Mouse (Mus musculus): Measurements from ENCODE around the gene Srsf12. TPM values are rescaled to one million over a fixed set of nuclear protein-coding genes. Genes with fewer than 3 reads are reported as not detected.

Srsf12 gene
- 0.06 and 0.19 TPM in 2 replicates for polyA plus RNA-seq (2012; rRNA removed)

DNA sequence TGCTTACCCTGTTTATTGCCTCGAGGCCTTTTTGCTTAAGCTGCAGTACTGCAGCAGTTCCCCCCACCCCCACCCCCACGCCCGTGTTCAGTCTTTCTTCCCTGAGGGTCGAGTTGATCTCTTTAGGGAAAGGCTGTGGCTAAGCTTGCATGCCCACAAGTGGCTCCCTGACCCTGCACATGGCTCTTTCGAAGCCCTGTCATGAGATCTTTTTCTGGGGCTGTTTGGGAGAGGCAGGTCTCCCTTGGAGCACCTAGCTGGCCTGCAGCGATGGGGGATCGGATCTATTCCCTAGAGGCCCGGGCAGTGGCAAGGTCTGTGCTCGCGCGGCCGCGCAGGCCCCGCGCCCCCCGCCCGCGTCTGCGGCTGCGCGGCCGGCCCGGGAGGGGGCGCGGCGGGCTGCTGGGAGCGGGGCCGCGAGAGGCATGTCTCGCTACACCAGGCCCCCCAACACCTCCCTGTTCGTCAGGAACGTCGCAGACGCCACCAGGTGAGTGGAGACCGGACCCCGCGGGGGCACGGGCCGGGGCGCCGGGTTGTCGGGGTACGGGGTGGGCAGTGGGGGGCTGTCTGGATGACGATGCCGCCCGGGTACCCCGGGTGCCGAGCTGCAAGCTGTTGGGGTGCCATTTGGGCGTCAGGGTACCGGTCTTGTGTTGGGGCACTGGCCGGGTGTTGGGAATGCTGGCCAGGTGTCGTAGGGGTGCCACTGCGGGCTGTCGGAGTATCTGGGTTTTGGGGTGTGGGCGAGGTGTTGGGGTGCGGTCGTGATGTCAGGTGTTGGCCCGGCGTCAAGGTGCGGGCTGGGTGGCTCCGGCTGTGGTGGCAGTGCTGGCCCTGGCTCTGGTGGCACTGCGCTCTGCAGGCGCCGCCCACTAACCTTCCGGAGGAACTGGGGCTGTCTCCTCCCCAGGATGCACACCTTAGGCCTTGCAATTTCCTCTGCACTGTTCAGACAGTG, at the start of gene Srsf12:
Gene Srsf12 (plus strand): TSS at position 111 of the 961 bp plus-strand sequence.
- no peak for TF ChIP-seq CTCF (IDR thresholded peaks at IDR 0.05; ENCODE audit: insufficient read depth, low read length)
- no peak for TF ChIP-seq POLR2A (IDR thresholded peaks at IDR 0.05; ENCODE audit: borderline replicate concordance, extremely low read depth, low read depth, low read length)
- 3% methylated on average over 65 of the region's 65 CpGs for WGBS
- peak; percentile 6 for DNase-seq
- no peaks in the 10 kb centered on the region for H3K4me1 ChIP-seq (ENCODE audit: control insufficient read depth, insufficient read depth, low read length)
- peak within 1 kb of the TSS; percentile 28 for H3K4me3 ChIP-seq (replicated peaks; ENCODE audit: extremely low read depth, low read depth, low read length)

DNA sequence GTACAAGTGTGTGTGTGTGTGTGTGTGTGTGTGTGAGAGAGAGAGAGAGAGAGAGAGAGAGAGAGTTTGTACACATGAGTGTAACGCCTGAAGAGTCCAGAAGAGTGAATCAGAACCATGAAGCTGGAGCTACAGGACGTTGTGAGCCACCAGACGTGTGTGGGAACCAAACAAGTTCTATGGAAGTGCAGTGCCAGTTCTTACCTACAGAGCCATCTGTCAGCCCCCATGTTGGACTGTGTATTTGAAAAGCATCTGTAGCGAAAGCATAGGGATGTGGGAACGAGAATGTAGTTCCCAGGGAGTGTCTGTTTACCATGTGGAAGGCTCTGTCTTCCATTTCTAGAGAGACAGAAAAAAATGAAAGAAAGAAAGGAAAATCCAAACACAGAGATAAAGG, 25.3 kb upstream of the Srsf12 start:
- DNase-seq, result no peak
- no peak for TF ChIP-seq POLR2A (IDR thresholded peaks at IDR 0.05; ENCODE audit: borderline replicate concordance, extremely low read depth, low read depth, low read length)
- no peak for TF ChIP-seq CTCF (IDR thresholded peaks at IDR 0.05; ENCODE audit: insufficient read depth, low read length)
- Histone ChIP-seq H3K4me1 (ENCODE audit: control insufficient read depth, insufficient read depth, low read length) (no peaks in the 10 kb centered on the region; the same call in 1 of the 2 replicates), H3K4me3 (replicated peaks; ENCODE audit: extremely low read depth, low read depth, low read length) (no peak overlapping the region)
- 74% methylated on average over 5 of the region's 5 CpGs for WGBS

- WGBS, result 17% methylated on average over 9 of the region's 9 CpGs
- TF ChIP-seq CTCF (IDR thresholded peaks at IDR 0.05; ENCODE audit: insufficient read depth, low read length) (peak; percentile 17; the same call in 1 of the 2 replicates), POLR2A (IDR thresholded peaks at IDR 0.05; ENCODE audit: borderline replicate concordance, extremely low read depth, low read depth, low read length) (no peak)
These were observed 20.6 kb upstream of the Srsf12 start for GRCm38 (mm10) chr4:33188164-33188563.

DNA sequence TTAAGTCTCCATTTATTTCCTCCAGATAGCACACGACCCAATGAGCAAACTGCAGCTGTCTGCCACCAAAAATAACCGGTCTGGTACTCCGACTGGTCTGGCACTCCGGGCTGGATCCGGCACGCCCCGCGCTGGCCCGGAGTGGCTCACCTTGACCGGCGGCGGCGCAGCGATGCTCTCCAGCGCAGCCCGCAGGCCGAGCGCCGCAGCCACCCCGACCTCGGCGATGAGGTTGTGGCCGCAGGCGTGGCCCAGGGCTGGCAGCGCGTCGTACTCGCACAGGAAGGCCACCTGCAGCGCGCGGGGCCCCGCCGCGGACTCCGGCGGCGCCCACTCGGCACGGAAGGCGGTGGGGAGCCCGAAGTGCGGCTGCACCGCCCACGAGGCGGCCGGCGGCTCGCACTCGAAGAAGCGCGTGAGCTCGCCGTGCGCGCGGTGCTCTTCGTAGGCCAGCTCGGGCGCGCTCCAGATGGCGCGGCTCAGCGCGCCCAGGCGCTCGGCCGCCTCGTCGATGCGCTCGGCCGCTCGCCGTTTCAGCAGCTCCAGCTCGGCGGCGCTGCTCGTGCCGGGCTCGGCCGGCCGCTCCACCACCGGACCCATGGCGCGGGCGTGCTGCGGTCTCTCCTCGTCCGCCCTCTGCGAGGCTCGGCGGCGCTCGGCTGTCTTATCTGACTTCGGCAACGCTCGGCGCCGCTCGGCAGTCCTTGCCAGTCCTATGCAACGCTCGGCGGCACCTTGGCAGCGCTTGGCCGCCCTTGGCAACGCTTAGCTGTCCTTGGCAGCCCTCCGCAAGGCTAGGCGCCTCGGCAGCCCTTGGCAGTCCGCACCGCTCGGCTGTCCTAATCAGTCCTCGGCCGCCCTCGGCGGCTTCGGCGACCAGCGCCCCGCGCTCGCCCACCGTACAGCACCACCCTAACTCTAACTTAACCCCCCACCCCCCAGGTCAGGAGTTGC, 19.7 kb upstream of the Srsf12 start:
- DNase-seq, result peak; percentile 80
- Histone ChIP-seq H3K4me3 (replicated peaks; ENCODE audit: extremely low read depth, low read depth, low read length) (peak overlapping the region; percentile 23), H3K4me1 (ENCODE audit: control insufficient read depth, insufficient read depth, low read length) (no peaks in the 10 kb centered on the region; the same call in 1 of the 2 replicates)
- TF ChIP-seq POLR2A (IDR thresholded peaks at IDR 0.05; ENCODE audit: borderline replicate concordance, extremely low read depth, low read depth, low read length), result no peak
- TF ChIP-seq CTCF (IDR thresholded peaks at IDR 0.05; ENCODE audit: insufficient read depth, low read length), result no peak
- under 1% methylated on average over 122 of the region's 123 CpGs for WGBS

More at GRCm38 (mm10) chr4:33188164-33188563, 20.6 kb upstream of the Srsf12 start:
- Histone ChIP-seq H3K4me3 (replicated peaks; ENCODE audit: extremely low read depth, low read depth, low read length) (no peak overlapping the region), H3K4me1 (ENCODE audit: control insufficient read depth, insufficient read depth, low read length) (no peaks in the 10 kb centered on the region; the same call in 1 of the 2 replicates)
- DNase-seq, result peak; percentile 14

DNA sequence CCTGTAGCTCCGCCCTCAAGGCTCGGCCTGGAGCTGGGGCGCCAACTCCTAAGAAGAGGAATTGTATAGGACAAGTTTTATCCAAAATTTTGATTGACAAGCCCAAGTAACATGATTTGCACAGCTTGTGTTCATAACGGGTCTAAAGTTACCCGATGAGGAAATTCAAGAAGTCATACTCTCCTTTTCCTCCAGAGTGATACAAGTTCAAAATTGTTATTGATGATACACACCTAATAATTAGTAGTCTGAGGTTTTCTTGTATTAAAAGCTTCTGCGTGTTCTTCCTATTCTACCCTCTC, 19.1 kb upstream of the Srsf12 start, which contains the start of gene Pm20d2:
Gene Pm20d2 (minus strand): TSS at position 3 of the 302 bp plus-strand sequence.
- H3K4me3 ChIP-seq (replicated peaks; ENCODE audit: extremely low read depth, low read depth, low read length), result peak within 1 kb of the TSS; percentile 23
- DNase-seq, result no peak
- no peaks in the 10 kb centered on the region; the same call in 1 of the 2 replicates for H3K4me1 ChIP-seq (ENCODE audit: control insufficient read depth, insufficient read depth, low read length)
- no peak for TF ChIP-seq POLR2A (IDR thresholded peaks at IDR 0.05; ENCODE audit: borderline replicate concordance, extremely low read depth, low read depth, low read length)
- no peak for TF ChIP-seq CTCF (IDR thresholded peaks at IDR 0.05; ENCODE audit: insufficient read depth, low read length)
- WGBS, result 17% methylated on average over 6 of the region's 6 CpGs

- WGBS, result 15% methylated on average over 2 of the region's 2 CpGs
- no peak overlapping the region for H3K4me3 ChIP-seq (replicated peaks; ENCODE audit: extremely low read depth, low read depth, low read length)
- no peak for DNase-seq
- no peaks in the 10 kb centered on the region for H3K4me1 ChIP-seq (ENCODE audit: control insufficient read depth, insufficient read depth, low read length)
- no peak for TF ChIP-seq CTCF (IDR thresholded peaks at IDR 0.05; ENCODE audit: insufficient read depth, low read length)
These were observed 10.7 kb upstream of the Srsf12 start for GRCm38 (mm10) chr4:33198117-33198516.

DNA sequence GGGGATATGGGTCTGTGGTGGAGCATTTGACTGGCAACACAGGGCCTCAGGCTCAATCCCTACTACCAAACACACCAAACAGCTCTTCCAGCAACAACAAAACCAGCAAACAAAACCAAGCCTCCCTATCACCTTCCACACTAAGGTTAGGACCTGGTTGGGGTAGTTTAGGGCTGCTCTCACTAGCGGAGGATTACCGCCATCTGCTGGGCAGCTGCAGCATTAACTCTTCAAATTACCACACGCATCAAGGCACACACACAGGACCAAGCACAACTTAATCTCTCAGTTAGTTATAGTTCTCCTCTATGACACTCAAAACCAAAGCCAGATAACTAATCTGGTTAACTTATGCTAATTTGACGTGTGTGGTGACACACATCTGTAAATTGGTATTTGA, 4.1 kb upstream of the Srsf12 start:
- peak; percentile 47 for DNase-seq
- TF ChIP-seq POLR2A (IDR thresholded peaks at IDR 0.05; ENCODE audit: borderline replicate concordance, extremely low read depth, low read depth, low read length) (no peak), CTCF (IDR thresholded peaks at IDR 0.05; ENCODE audit: insufficient read depth, low read length) (peak; percentile 82)
- no peak overlapping the region for H3K4me3 ChIP-seq (replicated peaks; ENCODE audit: extremely low read depth, low read depth, low read length)
- H3K4me1 ChIP-seq (ENCODE audit: control insufficient read depth, insufficient read depth, low read length), result no peaks in the 10 kb centered on the region
- 11% methylated on average over 4 of the region's 4 CpGs for WGBS

- TF ChIP-seq POLR2A (IDR thresholded peaks at IDR 0.05; ENCODE audit: borderline replicate concordance, extremely low read depth, low read depth, low read length) (no peak), CTCF (IDR thresholded peaks at IDR 0.05; ENCODE audit: insufficient read depth, low read length) (no peak)
- Histone ChIP-seq H3K4me1 (ENCODE audit: control insufficient read depth, insufficient read depth, low read length) (no peaks in the 10 kb centered on the region), H3K4me3 (replicated peaks; ENCODE audit: extremely low read depth, low read depth, low read length) (no peak overlapping the region)
- DNase-seq, result no peak
- 58% methylated on average over 2 of the region's 2 CpGs for WGBS
These were observed 1.2 kb upstream of the Srsf12 start for GRCm38 (mm10) chr4:33207551-33207950.

- no peak for TF ChIP-seq POLR2A (IDR thresholded peaks at IDR 0.05; ENCODE audit: borderline replicate concordance, extremely low read depth, low read depth, low read length)
- no peak for TF ChIP-seq CTCF (IDR thresholded peaks at IDR 0.05; ENCODE audit: insufficient read depth, low read length)
- WGBS, result 55% methylated on average over 1 of the region's 1 CpGs
- Histone ChIP-seq H3K4me3 (replicated peaks; ENCODE audit: extremely low read depth, low read depth, low read length) (no peak overlapping the region), H3K4me1 (ENCODE audit: control insufficient read depth, insufficient read depth, low read length) (no peaks in the 10 kb centered on the region)
- DNase-seq, result no peak
These were observed 13.1 kb downstream of the Srsf12 start for GRCm38 (mm10) chr4:33221847-33222246.

Measured in lung, adult 2 months (tissue).